Mouse (Mus musculus) midbrain, embryonic 10.5 days (tissue): Measurements from ENCODE around the gene Prox1. TPM values are rescaled to one million over a fixed set of nuclear protein-coding genes. Genes with fewer than 3 reads are reported as not detected.

ENCODE experiments used
- DNase-seq: peaks from one replicate; pipeline ENCODE4 v3.0.0-alpha.2; 2017; ENCODE audit warnings: low spot score
- H3K27ac ChIP-seq: fragments of 300-500 bp; sonication (generic); replicated peaks from 2 replicates; pipeline ENCODE4 v1.5.1; 2016; ENCODE audit warnings: mild to moderate bottlenecking
- H3K27me3 ChIP-seq: fragments of 300-500 bp; sonication (generic); 2 replicates; pipeline ENCODE4 v1.6.1; 2016; ENCODE audit warnings: low read depth, mild to moderate bottlenecking; ENCODE audit not compliant: poor library complexity, severe bottlenecking
- H3K36me3 ChIP-seq: fragments of 300-500 bp; sonication (generic); 2 replicates; pipeline ENCODE4 v1.6.1; 2016; ENCODE audit warnings: mild to moderate bottlenecking, moderate library complexity
- H3K4me1 ChIP-seq: fragments of 300-500 bp; sonication (generic); 2 replicates; pipeline ENCODE4 v1.6.1; 2016
- H3K4me3 ChIP-seq: fragments of 300-500 bp; sonication (generic); 2 replicates; pipeline ENCODE4 v1.5.1; 2016; ENCODE audit warnings: mild to moderate bottlenecking, moderate library complexity
- H3K9me3 ChIP-seq: fragments of 300-500 bp; sonication (generic); replicated peaks from 2 replicates; pipeline ENCODE4 v1.6.1; 2016; ENCODE audit warnings: mild to moderate bottlenecking
- WGBS: fragments of 180-500 bp; shearing (Covaris S2); methylation state at CpG from one replicate; pipeline ENCODE4 v1.1.7; 2016; 5-methylcytosine and 5-hydroxymethylcytosine counted together
- polyA plus RNA-seq: library from polyadenylated mRNA; unstranded; fragments of >200 nt; fragmentation: Nextera tagmentation; extraction: Ambion mirVana; gene quantifications from 2 replicates; pipeline ENCODE4 v1.2.1, GENCODE M21; 2016

The Prox1 gene
- polyA plus RNA-seq, 1 experiment from 2014 or later, result 6.5 TPM

DNA sequence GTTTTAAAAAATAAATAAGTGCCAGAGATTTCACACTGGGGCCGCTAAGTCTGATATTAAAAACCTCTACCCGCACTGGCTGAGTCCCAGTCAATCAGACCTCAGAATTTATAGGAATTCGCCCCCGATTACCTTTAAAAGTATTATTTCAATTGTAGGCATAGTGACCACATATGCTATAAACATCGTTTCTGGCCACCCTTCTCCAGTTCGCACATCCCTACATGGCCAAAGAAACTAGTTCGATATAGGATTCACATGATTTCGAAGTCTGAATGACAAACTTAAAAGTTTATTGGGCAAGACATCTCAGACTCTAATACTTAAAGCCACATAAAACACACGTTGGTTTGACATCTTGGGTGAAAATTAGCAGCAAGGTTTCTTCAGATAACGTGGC, 827 bp upstream of the Prox1 start:
- H3K9me3 ChIP-seq, result no peaks in the 10 kb centered on the region
- DNase-seq, result no peak
- H3K27me3 ChIP-seq, result peaks cover 77% of the 10 kb centered on the region
- peak overlapping the region; percentile 83 for H3K4me3 ChIP-seq
- WGBS, result 5% methylated on average over 10 of the region's 10 CpGs
- H3K36me3 ChIP-seq, result no peaks in the 10 kb centered on the region
- peaks cover 78% of the 10 kb centered on the region for H3K4me1 ChIP-seq
- no peak overlapping the region for H3K27ac ChIP-seq

DNA sequence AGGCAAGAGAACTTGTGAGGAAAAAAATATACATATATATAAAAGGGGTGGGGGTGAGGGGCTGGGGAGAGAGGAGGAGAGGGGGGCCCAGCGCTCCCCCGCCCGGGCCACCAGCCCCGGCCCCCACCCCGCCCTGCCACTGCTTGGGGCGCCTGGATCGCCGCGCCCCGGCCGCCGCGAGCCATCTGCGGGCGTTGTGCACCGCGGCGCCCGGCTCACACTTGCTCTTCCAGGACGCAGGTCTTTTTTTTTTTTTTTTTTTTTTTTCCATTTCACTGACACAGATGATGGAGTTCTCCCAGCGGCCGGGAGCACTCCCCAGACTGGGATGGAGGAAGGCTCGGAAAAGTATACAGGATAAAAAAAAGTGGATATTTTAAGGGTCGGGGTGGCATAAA, 304 bp upstream of the Prox1 start:
- under 1% methylated on average over 23 of the region's 24 CpGs for WGBS
- DNase-seq, result no peak
- H3K4me3 ChIP-seq, result peak overlapping the region; percentile 83
- no peaks in the 10 kb centered on the region for H3K9me3 ChIP-seq
- peaks cover 83% of the 10 kb centered on the region for H3K4me1 ChIP-seq
- H3K36me3 ChIP-seq, result no peaks in the 10 kb centered on the region
- peaks cover 75% of the 10 kb centered on the region for H3K27me3 ChIP-seq
- peak overlapping the region; percentile 92 for H3K27ac ChIP-seq

DNA sequence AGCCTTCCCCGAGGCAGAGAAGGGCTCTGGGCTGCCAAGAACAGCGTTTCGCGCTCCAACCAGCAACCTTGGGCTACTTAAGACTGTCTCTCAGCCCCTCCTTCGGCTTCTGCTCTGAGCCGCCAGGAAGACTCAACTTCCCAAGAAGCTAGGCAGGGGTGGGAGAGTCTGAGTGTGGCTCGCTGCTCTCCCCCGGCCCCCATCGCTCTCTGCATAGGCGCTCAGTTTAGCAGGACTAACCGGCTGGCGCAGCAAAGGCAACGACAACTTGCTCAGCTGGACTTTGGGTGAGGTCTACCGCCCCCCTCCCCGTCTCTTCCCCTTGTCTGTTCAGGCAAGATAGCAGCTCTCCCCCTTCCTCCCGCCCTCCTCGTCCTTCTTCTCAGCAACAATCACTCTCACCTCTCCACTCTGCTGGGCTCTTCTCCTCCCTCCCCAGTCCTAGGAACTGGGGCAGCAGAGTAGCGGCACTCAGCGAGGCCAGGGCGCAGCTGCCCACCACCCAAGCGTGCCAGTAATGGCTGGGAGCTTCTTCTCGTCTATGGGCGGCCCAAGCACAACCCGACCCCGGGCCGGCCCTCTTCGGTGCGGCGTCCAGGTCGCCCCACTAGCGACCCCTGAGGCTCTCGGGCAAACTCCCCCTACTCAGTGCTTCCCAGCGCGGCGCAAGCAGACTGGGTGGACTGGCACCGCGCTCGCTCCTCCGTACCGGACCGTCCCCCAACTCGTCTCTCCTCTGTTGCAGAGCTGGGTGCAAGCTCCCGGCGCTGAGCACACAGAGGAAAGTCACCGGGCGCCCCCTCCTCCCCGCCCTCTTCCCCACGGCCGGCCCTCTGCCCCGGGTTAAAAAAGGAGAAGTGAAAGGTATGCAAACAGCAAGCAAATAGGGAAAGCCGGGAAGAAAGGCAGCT, 1.5 kb downstream of the Prox1 start:
- Histone ChIP-seq H3K36me3 (no peaks in the 10 kb centered on the region), H3K9me3 (no peaks in the 10 kb centered on the region), H3K27me3 (peaks cover 61% of the 10 kb centered on the region), H3K4me3 (peak overlapping the region; percentile 83), H3K27ac (peak overlapping the region; percentile 92), H3K4me1 (peaks cover 75% of the 10 kb centered on the region)
- WGBS, result under 1% methylated on average over 51 of the region's 51 CpGs
- DNase-seq, result peak; percentile 74

DNA sequence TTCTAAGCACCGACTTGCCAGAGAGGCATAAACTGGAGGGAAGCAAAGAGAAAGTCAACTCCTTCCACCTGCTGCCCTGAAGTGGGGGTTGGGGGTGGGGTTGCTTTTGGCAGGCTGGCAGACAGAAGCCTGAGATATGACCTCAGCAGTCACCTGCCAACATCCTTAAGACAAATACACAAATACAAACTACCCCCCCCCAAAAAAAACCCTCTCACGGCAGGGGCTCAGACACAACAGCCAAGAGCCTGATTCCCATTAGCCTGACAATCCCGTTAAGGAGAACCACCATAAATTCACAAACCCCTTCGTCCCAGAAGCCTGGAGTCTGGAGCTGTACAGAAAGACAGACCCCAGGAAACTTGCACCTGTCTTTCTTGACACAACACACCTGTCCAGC, 2.4 kb downstream of the Prox1 start:
- DNase-seq, result no peak
- Histone ChIP-seq H3K27ac (peak overlapping the region; percentile 92), H3K4me3 (peak overlapping the region; percentile 83), H3K27me3 (peaks cover 53% of the 10 kb centered on the region), H3K36me3 (no peaks in the 10 kb centered on the region), H3K9me3 (no peaks in the 10 kb centered on the region), H3K4me1 (peaks cover 68% of the 10 kb centered on the region)
- 0% methylated on average over 4 of the region's 4 CpGs for WGBS

DNA sequence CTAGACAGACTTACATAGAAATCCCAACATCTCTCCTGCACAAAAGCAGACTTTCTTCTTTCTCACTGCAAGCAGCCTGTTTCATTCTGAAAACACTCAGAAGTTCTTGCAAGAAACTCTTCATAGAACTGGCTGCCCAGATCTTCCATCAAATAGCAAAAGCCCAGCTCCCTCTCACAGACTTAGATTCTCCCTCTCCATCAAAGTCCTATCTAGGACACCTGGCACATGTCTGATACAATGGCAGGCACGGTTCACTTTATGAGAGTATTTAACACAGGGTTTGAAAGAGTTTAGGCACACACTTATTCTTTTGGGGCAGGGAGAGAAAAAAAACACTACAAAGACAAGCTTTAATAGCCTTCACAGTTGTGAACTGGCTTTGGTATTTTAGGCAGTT, 2.9 kb downstream of the Prox1 start:
- Histone ChIP-seq H3K9me3 (no peaks in the 10 kb centered on the region), H3K27me3 (peaks cover 48% of the 10 kb centered on the region), H3K4me1 (peaks cover 67% of the 10 kb centered on the region), H3K4me3 (peak overlapping the region; percentile 83), H3K36me3 (no peaks in the 10 kb centered on the region), H3K27ac (peak overlapping the region; percentile 92; the same call in 1 of the 2 replicates)
- no peak for DNase-seq
- 11% methylated on average over 1 of the region's 1 CpGs for WGBS

DNA sequence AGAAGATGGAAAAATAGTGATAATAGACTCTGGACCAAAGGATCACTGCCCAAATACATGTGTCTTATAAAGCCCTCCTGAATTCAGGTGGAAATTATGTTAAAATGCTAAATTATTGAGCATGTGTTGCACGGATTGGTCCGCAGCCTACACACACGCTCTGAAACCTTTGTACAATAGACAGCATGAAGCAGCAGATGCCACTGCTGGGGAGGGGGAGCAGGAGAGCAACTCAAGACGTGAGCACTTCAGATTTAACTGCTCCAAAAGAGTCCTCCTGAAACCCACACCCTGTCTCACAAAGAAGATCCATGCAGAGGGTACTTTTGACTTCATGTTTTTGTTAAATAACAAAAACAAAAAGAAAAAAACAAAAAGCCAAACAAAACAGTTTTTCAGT, 5.0 kb downstream of the Prox1 start:
- no peak for DNase-seq
- peaks cover 15% of the 10 kb centered on the region for H3K36me3 ChIP-seq
- H3K4me3 ChIP-seq, result no peak overlapping the region
- H3K27me3 ChIP-seq, result peaks cover 43% of the 10 kb centered on the region
- H3K9me3 ChIP-seq, result no peaks in the 10 kb centered on the region
- peaks cover 70% of the 10 kb centered on the region for H3K4me1 ChIP-seq
- 0 out of 2 replicates have a peak overlapping the region, but pooled peaks have one; percentile 7 for H3K27ac ChIP-seq
- WGBS, result 20% methylated on average over 4 of the region's 4 CpGs

DNA sequence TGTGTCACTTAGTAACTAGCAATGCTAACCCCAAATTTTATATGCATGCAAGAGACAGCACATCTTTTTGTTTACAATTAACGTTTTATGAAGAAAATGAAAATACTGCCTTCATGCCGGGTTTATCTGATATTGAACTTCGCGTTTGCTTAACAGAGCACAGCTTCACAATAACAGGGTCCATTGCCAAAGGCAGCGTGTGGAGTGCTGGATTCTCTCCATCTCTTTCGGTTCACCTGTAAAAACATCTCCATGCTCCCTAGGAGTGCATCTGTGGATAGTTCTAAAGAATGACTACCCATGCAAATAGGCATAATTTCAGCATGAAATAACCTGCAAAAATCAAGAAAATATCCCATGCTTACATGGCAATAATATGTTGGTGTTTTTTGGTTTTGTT, 7.0 kb downstream of the Prox1 start:
- H3K27ac ChIP-seq, result no peak overlapping the region
- H3K4me1 ChIP-seq, result peaks cover 77% of the 10 kb centered on the region
- H3K36me3 ChIP-seq, result peaks cover 20% of the 10 kb centered on the region
- no peak for DNase-seq
- peaks cover 42% of the 10 kb centered on the region for H3K27me3 ChIP-seq
- 88% methylated on average over 6 of the region's 6 CpGs for WGBS
- no peak overlapping the region for H3K4me3 ChIP-seq
- no peaks in the 10 kb centered on the region for H3K9me3 ChIP-seq

DNA sequence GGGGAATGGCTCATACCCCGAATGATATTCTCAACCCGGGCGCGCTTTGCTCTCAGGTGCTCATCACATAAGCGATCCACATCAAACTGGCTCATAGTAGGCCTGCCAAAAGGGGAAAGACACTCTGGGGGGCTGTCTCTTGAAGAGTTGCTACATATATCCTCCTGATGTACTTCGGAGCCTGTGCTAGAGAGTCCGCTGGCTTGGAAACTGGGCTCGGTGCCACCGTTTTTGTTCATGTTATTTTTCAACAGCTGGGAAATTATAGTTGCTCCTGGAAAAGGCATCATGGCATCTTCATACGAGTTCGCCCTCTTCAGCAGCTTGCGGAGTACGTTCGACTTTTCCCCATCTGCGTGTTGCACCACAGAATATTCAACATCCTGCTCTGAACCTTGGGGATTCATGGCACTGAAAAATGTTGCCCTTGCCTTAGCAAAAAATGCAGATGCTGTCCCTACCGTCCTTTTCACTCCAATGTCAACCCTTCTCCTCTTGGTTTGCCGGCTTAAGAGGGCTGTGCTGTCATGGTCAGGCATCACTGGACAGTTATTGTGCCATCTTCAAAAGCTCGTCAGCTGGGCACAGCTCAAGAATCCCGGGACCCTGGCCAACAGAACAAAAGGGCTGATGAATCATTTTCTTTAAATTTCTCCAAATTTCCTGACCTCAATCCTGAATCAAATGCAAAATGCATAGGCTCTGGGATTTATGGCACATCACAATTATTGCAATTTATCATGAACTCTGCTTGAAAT, 8.6 kb downstream of the Prox1 start:
- H3K9me3 ChIP-seq, result no peaks in the 10 kb centered on the region
- DNase-seq, result no peak
- no peak overlapping the region for H3K4me3 ChIP-seq
- H3K27ac ChIP-seq, result peak overlapping the region; percentile 63
- H3K4me1 ChIP-seq, result peaks cover 69% of the 10 kb centered on the region
- peaks cover 26% of the 10 kb centered on the region for H3K36me3 ChIP-seq
- WGBS, result 70% methylated on average over 19 of the region's 19 CpGs
- H3K27me3 ChIP-seq, result peaks cover 36% of the 10 kb centered on the region; the same call in 1 of the 2 replicates

DNA sequence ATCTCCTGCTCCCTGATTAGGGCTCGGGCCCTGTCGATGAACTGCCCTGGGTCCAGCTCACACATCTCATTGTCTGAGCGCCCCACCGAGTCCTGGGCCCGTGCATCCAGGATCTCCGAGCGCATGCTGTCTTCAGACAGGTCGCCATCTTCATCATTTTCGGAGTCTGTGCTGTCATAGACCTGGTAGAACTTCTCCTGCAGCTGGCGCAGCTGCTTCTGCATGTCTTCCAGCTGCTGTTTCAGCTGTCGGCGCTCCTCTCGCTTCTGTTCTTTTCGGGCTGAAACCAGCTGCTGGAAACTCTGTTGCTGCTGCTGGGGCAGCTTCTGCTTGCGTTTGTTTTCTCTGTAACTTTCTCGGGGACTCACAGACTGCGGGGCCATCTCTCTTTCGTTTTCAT, 9.2 kb downstream of the Prox1 start:
- Histone ChIP-seq H3K9me3 (no peaks in the 10 kb centered on the region), H3K27me3 (peaks cover 34% of the 10 kb centered on the region; the same call in 1 of the 2 replicates), H3K4me3 (no peak overlapping the region), H3K36me3 (peaks cover 26% of the 10 kb centered on the region), H3K27ac (peak overlapping the region; percentile 63), H3K4me1 (peaks cover 74% of the 10 kb centered on the region)
- no peak for DNase-seq
- 78% methylated on average over 18 of the region's 18 CpGs for WGBS

DNA sequence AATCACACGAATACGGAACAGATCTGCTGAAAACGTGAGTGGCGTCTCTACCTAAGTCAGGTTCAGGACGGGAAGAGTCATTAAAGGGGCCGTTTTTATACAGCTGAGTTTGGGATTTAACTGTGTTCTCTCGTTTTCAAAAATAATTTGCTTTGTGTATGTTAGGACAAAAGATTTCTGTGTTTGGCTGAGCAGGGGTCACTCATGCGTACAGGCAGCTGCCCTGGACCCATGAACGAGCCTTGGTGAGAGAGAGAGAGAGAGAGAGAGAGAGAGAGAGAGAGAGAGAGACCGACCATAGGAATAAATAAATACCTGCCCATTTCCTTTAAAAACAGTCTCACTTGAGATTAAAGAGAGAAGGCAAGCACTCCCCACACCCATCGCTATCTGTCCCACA, 11.1 kb downstream of the Prox1 start:
- 43% methylated on average over 11 of the region's 11 CpGs for WGBS
- Histone ChIP-seq H3K4me3 (no peak overlapping the region), H3K9me3 (no peaks in the 10 kb centered on the region), H3K27me3 (peaks cover 30% of the 10 kb centered on the region; the same call in 1 of the 2 replicates), H3K4me1 (peaks cover 75% of the 10 kb centered on the region), H3K27ac (peak overlapping the region; percentile 75), H3K36me3 (peaks cover 26% of the 10 kb centered on the region)
- DNase-seq, result no peak

DNA sequence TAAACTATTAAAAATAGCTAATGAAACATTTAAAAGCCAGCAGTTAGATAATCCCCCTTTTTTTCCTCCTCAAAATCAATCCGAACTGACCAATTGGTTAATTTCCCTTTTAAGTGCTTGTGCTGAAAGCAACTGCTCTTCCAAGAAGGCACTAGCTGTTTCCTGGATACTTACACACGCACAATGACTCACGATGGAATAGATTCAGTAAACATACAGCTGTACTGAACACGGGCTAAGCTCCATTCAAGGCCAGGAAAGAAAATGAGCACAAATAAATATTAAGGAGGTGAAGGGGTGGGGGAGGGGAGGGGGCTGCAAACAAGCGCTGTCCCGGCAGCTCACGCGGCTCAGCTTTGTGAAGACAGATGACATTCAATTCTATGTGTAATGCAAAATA, 14.8 kb downstream of the Prox1 start:
- H3K27ac ChIP-seq, result peak overlapping the region; percentile 57; the same call in 1 of the 2 replicates
- peaks cover 26% of the 10 kb centered on the region for H3K36me3 ChIP-seq
- 44% methylated on average over 8 of the region's 8 CpGs for WGBS
- no peak overlapping the region for H3K4me3 ChIP-seq
- no peaks in the 10 kb centered on the region for H3K9me3 ChIP-seq
- peaks cover 62% of the 10 kb centered on the region for H3K4me1 ChIP-seq
- DNase-seq, result no peak
- H3K27me3 ChIP-seq, result peaks cover 28% of the 10 kb centered on the region; the same call in 1 of the 2 replicates

DNA sequence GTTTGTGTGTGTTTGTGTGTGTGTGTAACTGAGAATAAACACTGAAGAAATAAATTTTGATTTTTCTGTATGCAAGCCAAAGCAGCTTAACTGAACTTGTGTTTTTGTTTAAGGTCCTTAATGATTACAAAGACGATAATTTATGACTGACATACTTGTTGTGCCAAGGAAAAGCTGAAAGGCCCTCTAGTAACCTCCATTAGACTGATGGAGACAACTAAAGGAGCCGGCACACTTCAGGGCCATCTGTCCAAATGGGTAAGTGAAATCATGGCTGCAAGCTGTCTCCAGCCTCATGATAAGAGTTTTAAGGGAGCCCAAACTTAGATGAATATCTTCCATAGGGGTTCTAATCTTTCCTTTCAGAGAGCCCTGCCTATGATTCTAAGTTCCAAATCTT, 15.5 kb downstream of the Prox1 start:
- Histone ChIP-seq H3K27ac (no peak overlapping the region), H3K27me3 (peaks cover 31% of the 10 kb centered on the region), H3K4me3 (no peak overlapping the region), H3K4me1 (peaks cover 59% of the 10 kb centered on the region), H3K36me3 (peaks cover 19% of the 10 kb centered on the region), H3K9me3 (no peaks in the 10 kb centered on the region)
- no peak for DNase-seq
- 83% methylated on average over 2 of the region's 2 CpGs for WGBS

DNA sequence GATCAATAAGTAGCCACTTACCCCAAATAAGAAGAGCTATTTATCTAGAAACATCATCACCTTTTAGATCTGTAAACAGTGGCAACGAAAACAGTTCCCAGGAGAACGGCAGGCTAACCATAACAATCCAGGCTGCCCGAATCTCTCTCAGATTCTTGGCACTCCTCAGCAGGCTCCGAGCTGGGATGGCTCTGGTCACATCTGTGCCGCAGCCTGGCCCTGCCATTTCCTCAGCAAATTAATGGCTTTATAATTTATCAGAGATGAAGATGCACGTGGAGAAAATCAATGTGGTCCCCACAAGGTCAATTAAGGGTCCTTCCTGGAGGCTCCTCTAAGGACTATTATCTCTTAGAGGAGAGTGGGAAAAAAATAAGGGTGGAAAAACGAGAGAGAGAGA, 16.2 kb downstream of the Prox1 start:
- H3K4me3 ChIP-seq, result no peak overlapping the region
- no peaks in the 10 kb centered on the region for H3K9me3 ChIP-seq
- 64% methylated on average over 7 of the region's 7 CpGs for WGBS
- H3K27me3 ChIP-seq, result peaks cover 35% of the 10 kb centered on the region
- H3K4me1 ChIP-seq, result peaks cover 59% of the 10 kb centered on the region
- DNase-seq, result no peak
- H3K27ac ChIP-seq, result no peak overlapping the region
- peaks cover 18% of the 10 kb centered on the region for H3K36me3 ChIP-seq
